Mouse (Mus musculus): ENCODE measurements around the gene Gm10670.
"Not testable (repeated sequence)": the region's sequence is repeated elsewhere in the genome, so short reads cannot be mapped to it uniquely, and the experiment has no call there.

Gene Gm10670

DNA sequence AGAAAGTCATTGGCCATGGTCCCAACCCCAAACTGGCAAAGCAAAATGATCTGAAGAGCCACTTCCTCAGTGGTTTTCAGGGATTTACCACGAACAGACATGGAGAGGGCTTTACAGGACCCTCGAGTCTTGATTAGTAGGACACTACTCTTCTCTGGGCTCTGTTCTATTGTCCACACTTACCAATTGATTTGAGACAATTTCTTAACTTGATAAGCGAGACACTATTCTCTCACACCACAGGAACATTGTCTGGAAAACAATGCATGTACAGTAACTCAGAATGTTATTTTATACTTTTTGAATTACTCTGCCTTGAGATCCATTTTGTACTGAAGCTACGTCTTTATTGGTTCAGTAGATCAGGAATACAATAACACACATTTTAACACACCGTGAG lies at the start of gene Gm10670:
Gm10670 (minus strand) TSS at position 101 of the 400 bp plus-strand sequence.
- DNase-seq (ENCODE audit: low spot score) = not testable (repeated sequence)

DNA sequence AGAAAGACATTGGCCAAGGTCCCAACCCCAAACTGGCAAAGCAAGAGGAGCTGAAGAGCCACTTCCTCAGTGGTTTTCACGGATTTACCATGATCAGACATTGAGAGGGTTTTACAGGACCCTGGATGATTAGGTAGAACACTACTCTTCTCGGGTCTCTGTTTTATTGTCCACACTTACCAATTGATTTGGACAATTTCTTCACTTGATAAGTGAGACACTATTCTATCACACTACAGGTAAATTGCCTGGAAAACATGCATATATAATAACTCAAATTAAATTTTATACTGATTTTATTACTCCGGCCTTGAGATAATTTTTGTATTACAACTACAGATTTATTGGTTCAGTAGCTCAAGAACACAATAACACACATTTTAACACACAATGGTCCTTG lies 35.7 kb upstream of the Gm10670 start, which contains the start of gene Vmn1r103:
Vmn1r103 (minus strand) TSS at position 101 of the 400 bp plus-strand sequence.
- not testable (repeated sequence) for DNase-seq (ENCODE audit: low spot score)

DNA sequence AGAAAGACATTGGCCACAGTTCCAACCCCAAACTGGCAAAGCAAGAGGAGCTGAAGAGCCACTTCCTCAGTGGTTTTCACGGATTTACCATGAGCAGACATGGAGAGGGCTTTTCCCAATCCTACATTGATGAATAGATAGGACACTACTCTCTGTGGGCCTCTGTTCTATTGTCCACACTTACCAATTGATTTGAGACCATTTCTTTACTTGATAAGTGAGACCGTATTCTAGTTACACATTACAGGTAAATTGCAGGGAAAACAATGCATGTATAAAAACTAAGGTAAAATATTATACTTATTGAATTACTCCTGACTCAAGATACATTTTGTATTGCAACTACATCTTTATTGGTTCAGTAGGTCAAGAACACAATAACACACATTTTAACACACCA lies 32.2 kb downstream of the Gm10670 start, which contains the start of gene Vmn1r101:
Vmn1r101 (minus strand) TSS at position 101 of the 400 bp plus-strand sequence.
- DNase-seq (ENCODE audit: low spot score) = not testable (repeated sequence)

Measured in embryo, embryonic 10 days (tissue).